Mouse (Mus musculus): ENCODE measurements around the gene Ccl6.

GRCm38 (mm10) chr11:83551668-83552067 lies 41.2 kb downstream of the Ccl6 start:
- TF ChIP-seq CTCF (IDR thresholded peaks at IDR 0.05; ENCODE audit: low read depth) (no peak), EP300 (IDR thresholded peaks at IDR 0.05; ENCODE audit: low read depth) (no peak)

Measured in heart, postnatal 0 days (tissue).